Mouse (Mus musculus): ENCODE data around the gene Zfp106. TPM values are rescaled to one million over a fixed set of nuclear protein-coding genes. Genes with fewer than 3 reads are reported as not detected.

The Zfp106 gene
- total and polyA plus RNA-seq, 2 experiments from 2014 or later = 39.8 to 62.3 TPM

DNA sequence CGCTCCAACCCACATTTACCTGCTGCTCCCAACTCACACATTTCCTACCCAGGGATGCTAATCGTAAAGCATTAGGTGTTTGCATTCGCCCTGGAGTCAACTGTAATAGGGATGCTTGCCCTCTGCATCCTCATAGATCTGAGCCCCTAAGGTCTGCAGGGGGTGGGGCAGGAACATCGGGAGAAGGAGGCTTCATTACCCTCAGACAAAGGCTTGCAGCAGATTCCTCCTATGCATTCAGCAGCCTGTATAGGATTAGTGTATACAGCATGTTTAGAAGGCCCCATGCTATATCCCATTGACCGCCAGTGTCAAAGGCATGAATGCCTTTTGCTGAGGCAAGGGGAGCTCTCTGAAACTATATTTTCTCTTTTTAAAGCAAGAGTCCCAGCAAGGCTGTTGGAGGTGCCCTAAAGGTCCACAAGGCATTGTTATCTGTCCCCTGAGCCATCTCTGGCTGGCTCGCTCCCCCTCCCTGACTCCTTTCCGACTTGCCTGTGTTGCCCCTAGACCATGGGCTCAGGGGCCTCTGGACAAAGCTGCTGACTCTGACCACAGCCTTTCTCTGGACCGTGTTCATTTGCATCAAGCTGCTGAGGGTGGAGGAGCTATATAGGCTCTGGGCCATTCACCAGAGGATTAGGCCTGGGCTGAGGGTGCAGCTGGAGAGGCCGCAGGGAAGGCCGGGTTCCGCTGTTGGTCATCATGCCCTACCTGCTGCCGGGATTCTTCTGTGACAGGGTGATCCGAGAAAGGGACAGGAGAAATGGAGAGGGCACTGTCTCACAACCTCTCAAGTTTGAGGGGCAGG is 87.2 kb downstream of the Zfp106 start:
- Histone ChIP-seq H3K4me2 (ENCODE audit: low read depth, low read length, poor library complexity, severe bottlenecking) (no peak overlapping the region), H3K9me3 (ENCODE audit: low read length) (peaks cover 3% of the 10 kb centered on the region; the same call in 1 of the 2 replicates), H3K36me3 (ENCODE audit: insufficient read depth, low read length) (no peaks in the 10 kb centered on the region), H3K4me1 (ENCODE audit: insufficient read depth, low read length) (no peaks in the 10 kb centered on the region), H3K27ac (ENCODE audit: low read depth, low read length) (no peak overlapping the region), H3K9ac (replicated peaks; ENCODE audit: low read length, poor library complexity, severe bottlenecking) (no peak overlapping the region), H3K27me3 (ENCODE audit: insufficient read depth, low read length) (no peaks in the 10 kb centered on the region), H3K4me3 (ENCODE audit: low read depth, low read length) (no peak overlapping the region)
- WGBS = 44% methylated on average over 13 of the region's 13 CpGs
- TF ChIP-seq CTCF (IDR thresholded peaks at IDR 0.05) = no peak
- no peak for DNase-seq (ENCODE audit: low spot score)
- ATAC-seq (ENCODE audit: low FRiP score) = no peak

DNA sequence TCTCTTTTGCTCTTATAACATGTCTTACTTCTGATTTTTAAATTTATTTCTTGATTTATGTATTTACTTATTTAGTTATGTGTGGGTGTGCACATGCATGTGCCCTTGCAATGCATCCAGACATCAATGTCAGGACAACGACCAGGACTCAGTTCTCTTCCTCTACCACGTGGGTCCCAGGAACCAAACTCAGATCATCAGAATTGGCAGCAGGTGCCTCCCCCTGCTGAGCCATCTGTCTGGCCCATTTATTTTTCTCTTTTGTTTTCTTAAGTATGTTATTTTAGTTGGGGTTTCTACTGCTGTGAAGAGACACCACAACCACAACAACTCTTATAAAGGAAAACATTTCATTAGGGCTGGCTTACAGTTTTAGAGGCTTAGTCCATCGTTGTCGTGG is 92.8 kb downstream of the Zfp106 start:
- H3K27ac ChIP-seq (ENCODE audit: low read depth, low read length) = no peak overlapping the region
- peaks cover 3% of the 10 kb centered on the region; the same call in 1 of the 2 replicates for H3K9me3 ChIP-seq (ENCODE audit: low read length)
- no peak for ATAC-seq (ENCODE audit: low FRiP score)
- H3K9ac ChIP-seq (replicated peaks; ENCODE audit: low read length, poor library complexity, severe bottlenecking) = no peak overlapping the region
- 76% methylated on average over 4 of the region's 4 CpGs for WGBS
- no peak for DNase-seq (ENCODE audit: low spot score)
- no peaks in the 10 kb centered on the region for H3K4me1 ChIP-seq (ENCODE audit: insufficient read depth, low read length)
- no peak for TF ChIP-seq CTCF (IDR thresholded peaks at IDR 0.05)
- H3K4me2 ChIP-seq (ENCODE audit: low read depth, low read length, poor library complexity, severe bottlenecking) = no peak overlapping the region
- H3K4me3 ChIP-seq (ENCODE audit: low read depth, low read length) = no peak overlapping the region
- no peaks in the 10 kb centered on the region for H3K27me3 ChIP-seq (ENCODE audit: insufficient read depth, low read length)
- no peaks in the 10 kb centered on the region for H3K36me3 ChIP-seq (ENCODE audit: insufficient read depth, low read length)

- H3K36me3 ChIP-seq (ENCODE audit: insufficient read depth, low read length) = no peaks in the 10 kb centered on the region
- no peak for ATAC-seq (ENCODE audit: low FRiP score)
- no peak overlapping the region for H3K4me2 ChIP-seq (ENCODE audit: low read depth, low read length, poor library complexity, severe bottlenecking)
- no peak overlapping the region for H3K27ac ChIP-seq (ENCODE audit: low read depth, low read length)
- H3K4me1 ChIP-seq (ENCODE audit: insufficient read depth, low read length) = no peaks in the 10 kb centered on the region
- TF ChIP-seq CTCF (IDR thresholded peaks at IDR 0.05) = no peak
- no peak overlapping the region for H3K4me3 ChIP-seq (ENCODE audit: low read depth, low read length)
- H3K9ac ChIP-seq (replicated peaks; ENCODE audit: low read length, poor library complexity, severe bottlenecking) = no peak overlapping the region
- peaks cover 3% of the 10 kb centered on the region; the same call in 1 of the 2 replicates for H3K9me3 ChIP-seq (ENCODE audit: low read length)
- no peaks in the 10 kb centered on the region for H3K27me3 ChIP-seq (ENCODE audit: insufficient read depth, low read length)
- 89% methylated on average over 10 of the region's 10 CpGs for WGBS
- no peak for DNase-seq (ENCODE audit: low spot score)
Measured at GRCm38 (mm10) chr2:120469715-120470114, 93.9 kb downstream of the Zfp106 start.

DNA sequence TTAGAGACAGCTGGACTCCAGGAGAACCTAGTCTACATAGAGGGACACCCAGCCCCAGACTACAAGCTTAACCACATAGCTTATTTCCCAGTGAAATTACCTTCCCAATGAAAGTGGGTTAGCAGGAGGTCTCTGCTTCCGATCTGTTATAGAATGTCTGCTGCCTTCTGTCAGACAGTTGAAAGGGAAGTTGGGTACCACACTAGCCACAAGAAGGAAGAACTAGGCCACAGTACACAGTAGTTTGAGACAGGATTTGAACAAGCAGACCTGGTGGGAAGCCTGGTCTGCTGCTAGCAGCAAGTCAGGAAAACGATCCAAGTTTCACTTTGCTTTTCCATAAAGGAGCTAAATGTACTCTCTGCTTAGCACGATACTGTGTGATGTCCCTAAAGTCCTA is 94.4 kb downstream of the Zfp106 start:
- H3K4me3 ChIP-seq (ENCODE audit: low read depth, low read length) = no peak overlapping the region
- no peak overlapping the region for H3K4me2 ChIP-seq (ENCODE audit: low read depth, low read length, poor library complexity, severe bottlenecking)
- H3K27ac ChIP-seq (ENCODE audit: low read depth, low read length) = no peak overlapping the region
- H3K9me3 ChIP-seq (ENCODE audit: low read length) = peaks cover 3% of the 10 kb centered on the region; the same call in 1 of the 2 replicates
- DNase-seq (ENCODE audit: low spot score) (no peak), ATAC-seq (ENCODE audit: low FRiP score) (no peak)
- no peak for TF ChIP-seq CTCF (IDR thresholded peaks at IDR 0.05)
- no peaks in the 10 kb centered on the region for H3K27me3 ChIP-seq (ENCODE audit: insufficient read depth, low read length)
- no peaks in the 10 kb centered on the region for H3K4me1 ChIP-seq (ENCODE audit: insufficient read depth, low read length)
- 88% methylated on average over 3 of the region's 3 CpGs for WGBS
- no peaks in the 10 kb centered on the region for H3K36me3 ChIP-seq (ENCODE audit: insufficient read depth, low read length)
- H3K9ac ChIP-seq (replicated peaks; ENCODE audit: low read length, poor library complexity, severe bottlenecking) = no peak overlapping the region

- H3K9ac ChIP-seq (replicated peaks; ENCODE audit: low read length, poor library complexity, severe bottlenecking) = no peak overlapping the region
- no peaks in the 10 kb centered on the region for H3K4me1 ChIP-seq (ENCODE audit: insufficient read depth, low read length)
- ATAC-seq (ENCODE audit: low FRiP score) (no peak), DNase-seq (ENCODE audit: low spot score) (no peak)
- H3K9me3 ChIP-seq (ENCODE audit: low read length) = no peaks in the 10 kb centered on the region
- H3K36me3 ChIP-seq (ENCODE audit: insufficient read depth, low read length) = no peaks in the 10 kb centered on the region
- H3K4me3 ChIP-seq (ENCODE audit: low read depth, low read length) = no peak overlapping the region
- no peaks in the 10 kb centered on the region for H3K27me3 ChIP-seq (ENCODE audit: insufficient read depth, low read length)
- no peak for TF ChIP-seq CTCF (IDR thresholded peaks at IDR 0.05)
- no peak overlapping the region for H3K4me2 ChIP-seq (ENCODE audit: low read depth, low read length, poor library complexity, severe bottlenecking)
- no peak overlapping the region for H3K27ac ChIP-seq (ENCODE audit: low read depth, low read length)
Measured at GRCm38 (mm10) chr2:120468011-120468410, 95.6 kb downstream of the Zfp106 start.

- H3K4me1 ChIP-seq (ENCODE audit: insufficient read depth, low read length) = no peaks in the 10 kb centered on the region
- no peaks in the 10 kb centered on the region for H3K36me3 ChIP-seq (ENCODE audit: insufficient read depth, low read length)
- H3K4me3 ChIP-seq (ENCODE audit: low read depth, low read length) = no peak overlapping the region
- H3K9ac ChIP-seq (replicated peaks; ENCODE audit: low read length, poor library complexity, severe bottlenecking) = no peak overlapping the region
- H3K27me3 ChIP-seq (ENCODE audit: insufficient read depth, low read length) = no peaks in the 10 kb centered on the region
- no peak overlapping the region for H3K27ac ChIP-seq (ENCODE audit: low read depth, low read length)
- ATAC-seq (ENCODE audit: low FRiP score) (no peak), DNase-seq (ENCODE audit: low spot score) (no peak)
- H3K4me2 ChIP-seq (ENCODE audit: low read depth, low read length, poor library complexity, severe bottlenecking) = no peak overlapping the region
- no peaks in the 10 kb centered on the region for H3K9me3 ChIP-seq (ENCODE audit: low read length)
- 92% methylated on average over 5 of the region's 5 CpGs for WGBS
- no peak for TF ChIP-seq CTCF (IDR thresholded peaks at IDR 0.05)
Measured at GRCm38 (mm10) chr2:120465397-120465785, 98.3 kb downstream of the Zfp106 start.

Data from midbrain, postnatal 0 days (tissue).